Mouse (Mus musculus) liver, adult 2 months (tissue): ENCODE data around the gene Cmtm7.

Experiments used
- CTCF ChIP-seq: fragments of 200-500 bp; IDR thresholded peaks from 2 replicates; pipeline ENCODE4 v1.5.1; 2011; ENCODE audit warnings: low read depth, low read length, control low read depth
- POLR2A ChIP-seq: fragments of 200-500 bp; IDR thresholded peaks from 2 replicates; pipeline ENCODE4 v1.6.1; 2011; ENCODE audit warnings: low read length, control low read depth; ENCODE audit not compliant: insufficient read depth; ENCODE audit errors: extremely low read depth

GRCm38 (mm10) chr9:114758801-114759200, 22.9 kb downstream of the Cmtm7 start:
- TF ChIP-seq CTCF (no peak), POLR2A (no peak)
